Mouse (Mus musculus) ES-Bruce4 (cell line): ENCODE measurements around the gene Pla2g4f.

Experiments used
- CTCF ChIP-seq: IDR thresholded peaks from one replicate; pipeline ENCODE4 v1.8.1; 2011; ENCODE audit warnings: low read depth, low read length
- EP300 ChIP-seq: IDR thresholded peaks from 2 replicates; pipeline ENCODE4 v1.6.1; 2011; ENCODE audit warnings: low read depth, low read length; ENCODE audit not compliant: insufficient read depth
- POLR2A ChIP-seq: IDR thresholded peaks from one replicate; pipeline ENCODE4 v1.8.1; 2011; ENCODE audit warnings: low read length; ENCODE audit not compliant: insufficient read depth

DNA sequence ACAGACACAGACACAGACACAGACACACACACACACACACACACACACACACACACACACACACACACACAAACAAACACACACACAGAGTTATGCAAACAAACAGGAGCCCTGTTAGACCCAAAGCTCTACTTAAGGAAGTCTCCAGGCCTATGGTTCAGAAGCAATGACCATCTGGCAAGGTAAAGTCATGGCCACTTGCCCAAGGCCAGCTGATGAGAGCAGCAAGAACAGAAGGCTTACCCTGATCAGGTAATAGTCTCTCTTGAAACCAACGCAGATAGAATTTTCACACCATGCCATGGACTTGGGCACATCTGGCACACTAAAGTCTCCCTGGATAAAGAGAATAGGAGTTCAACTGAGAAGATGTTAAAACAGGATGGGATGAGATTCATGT lies 27.8 kb upstream of the Pla2g4f start:
- TF ChIP-seq POLR2A (no peak), EP300 (no peak), CTCF (no peak)
